Mouse (Mus musculus) intestine, postnatal 0 days (tissue): ENCODE measurements at regions not wholly inside any gene's neighbourhood (a gene's known extent, or its start where the extent isn't known, plus 50 kb on each side); places are given as distances from the start of the nearest gene placed in this dataset.

Experiments used
- ATAC-seq: fragments of 200-750 bp; cut with Nextera tagmentation; 2 replicates; pipeline ENCODE4 v1.8.0; 2017; ENCODE audit warnings: mild to moderate bottlenecking, moderate TSS enrichment, moderate library complexity
- H3K27ac ChIP-seq: fragments of 300-500 bp; sonication (generic); 2 replicates; pipeline ENCODE4 v1.5.1; 2014; ENCODE audit warnings: mild to moderate bottlenecking, low read depth, low read length, moderate library complexity
- H3K27me3 ChIP-seq: fragments of 300-500 bp; sonication (generic); replicated peaks from 2 replicates; pipeline ENCODE4 v1.6.1; 2014; ENCODE audit warnings: low read length, mixed read lengths; ENCODE audit not compliant: control insufficient read depth, insufficient read depth
- H3K36me3 ChIP-seq: fragments of 300-500 bp; sonication (generic); 2 replicates; pipeline ENCODE4 v1.6.1; 2014; ENCODE audit warnings: mild to moderate bottlenecking, moderate library complexity; ENCODE audit not compliant: control insufficient read depth, insufficient read depth
- H3K4me1 ChIP-seq: fragments of 300-500 bp; sonication (generic); replicated peaks from 2 replicates; pipeline ENCODE4 v1.6.1; 2014; ENCODE audit warnings: antibody characterized with exemption, low read length, mixed read lengths; ENCODE audit not compliant: control insufficient read depth, insufficient read depth
- H3K4me2 ChIP-seq: fragments of 300-500 bp; sonication (generic); replicated peaks from 2 replicates; pipeline ENCODE4 v1.6.1; 2014; ENCODE audit warnings: low read depth, mild to moderate bottlenecking, moderate library complexity
- H3K4me3 ChIP-seq: fragments of 300-500 bp; sonication (generic); 2 replicates; pipeline ENCODE4 v1.5.1; 2014; ENCODE audit warnings: low read depth, low read length
- H3K9ac ChIP-seq: fragments of 300-500 bp; sonication (generic); 2 replicates; pipeline ENCODE4 v1.6.1; 2014; ENCODE audit warnings: mild to moderate bottlenecking, low read depth, low read length
- H3K9me3 ChIP-seq: fragments of 300-500 bp; sonication (generic); 2 replicates; pipeline ENCODE4 v1.6.1; 2016; ENCODE audit warnings: mixed run types; ENCODE audit not compliant: control insufficient read depth
- CTCF ChIP-seq: sonication (generic); IDR thresholded peaks from 2 replicates; pipeline ENCODE4 v1.5.1; 2016; ENCODE audit warnings: low read depth, mild to moderate bottlenecking, control low read depth, antibody characterized with exemption, moderate library complexity
- WGBS: fragments of 180-500 bp; shearing (Covaris S2); extraction: QIAGEN DNeasy Blood & Tissue Kit; methylation state at CpG from one replicate; pipeline ENCODE4 v1.1.7; 2014; 5-methylcytosine and 5-hydroxymethylcytosine counted together

DNA sequence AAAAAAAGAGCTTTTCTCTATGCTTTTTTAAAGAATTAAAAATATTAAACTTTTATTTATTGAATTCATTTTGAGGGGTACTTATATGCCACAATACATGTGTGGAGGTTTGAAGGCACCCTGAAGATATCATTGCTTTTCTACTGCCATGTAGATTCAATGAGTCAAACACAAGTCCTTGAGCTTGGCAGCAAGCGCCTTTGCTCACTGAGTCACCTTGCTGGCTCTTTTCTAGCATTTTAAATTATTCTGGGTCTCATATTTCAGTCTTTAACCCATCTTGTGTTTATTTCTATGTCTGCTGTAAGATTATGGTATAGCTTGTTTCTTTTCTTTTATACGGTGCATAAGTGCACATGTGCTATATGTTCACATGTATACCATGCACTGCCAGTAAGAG, 83.5 kb upstream of the Il6 start:
- Histone ChIP-seq H3K36me3 (no peaks in the 10 kb centered on the region), H3K27me3 (no peaks in the 10 kb centered on the region), H3K4me1 (no peaks in the 10 kb centered on the region), H3K27ac (no peak overlapping the region), H3K9ac (no peak overlapping the region), H3K4me3 (no peak overlapping the region), H3K9me3 (no peaks in the 10 kb centered on the region), H3K4me2 (no peak overlapping the region)
- ATAC-seq = no peak
- TF ChIP-seq CTCF = no peak
- WGBS = 92% methylated on average over 2 of the region's 2 CpGs

DNA sequence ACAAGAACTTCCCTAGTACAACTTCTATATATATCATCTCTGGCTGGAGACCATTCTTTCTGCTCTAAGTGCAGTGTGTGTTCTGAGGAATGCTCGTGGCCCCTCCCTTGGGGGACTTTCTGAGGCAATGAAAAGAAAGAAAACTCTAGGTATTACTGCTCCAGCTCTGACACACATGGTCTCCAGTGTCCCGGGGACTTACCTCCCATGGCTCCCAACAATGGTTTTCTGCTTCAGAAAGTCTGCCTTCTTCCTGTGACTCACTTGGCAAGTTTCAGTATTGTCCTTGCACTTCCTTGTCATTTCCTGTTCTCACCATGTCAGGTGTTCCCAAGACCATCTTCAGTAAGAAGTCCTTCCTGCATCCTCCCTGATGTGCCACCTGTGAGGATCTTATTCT, 65.7 kb upstream of the Il6 start:
- no peak overlapping the region for H3K9ac ChIP-seq
- H3K36me3 ChIP-seq = no peaks in the 10 kb centered on the region
- TF ChIP-seq CTCF = no peak
- H3K4me1 ChIP-seq = no peaks in the 10 kb centered on the region
- H3K27ac ChIP-seq = no peak overlapping the region
- no peaks in the 10 kb centered on the region for H3K9me3 ChIP-seq
- no peaks in the 10 kb centered on the region for H3K27me3 ChIP-seq
- 51% methylated on average over 2 of the region's 2 CpGs for WGBS
- H3K4me2 ChIP-seq = no peak overlapping the region
- no peak overlapping the region for H3K4me3 ChIP-seq
- no peak for ATAC-seq

DNA sequence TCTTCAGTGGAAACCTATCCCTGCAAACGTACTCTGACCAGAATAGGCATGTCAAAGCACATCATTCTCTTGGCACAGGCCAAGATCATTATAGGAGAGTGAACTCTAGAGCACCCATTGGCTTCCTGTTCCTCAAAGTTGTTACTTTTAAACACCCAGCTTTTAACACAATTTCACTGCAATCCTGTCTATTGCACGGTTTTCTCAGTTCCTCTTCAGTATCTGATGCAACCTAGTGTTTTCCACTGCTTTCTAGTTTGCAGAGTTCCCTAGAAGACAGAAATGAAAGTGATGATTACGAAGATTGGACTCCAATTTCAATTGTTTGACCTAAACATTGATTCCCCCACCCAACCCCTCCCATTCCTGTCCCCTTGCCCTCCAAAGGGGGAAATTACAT, 64.8 kb upstream of the Il6 start:
- H3K9me3 ChIP-seq = no peaks in the 10 kb centered on the region
- H3K4me1 ChIP-seq = no peaks in the 10 kb centered on the region
- no peak overlapping the region for H3K4me3 ChIP-seq
- no peak for TF ChIP-seq CTCF
- no peak overlapping the region for H3K4me2 ChIP-seq
- no peak overlapping the region for H3K9ac ChIP-seq
- no peaks in the 10 kb centered on the region for H3K36me3 ChIP-seq
- H3K27me3 ChIP-seq = no peaks in the 10 kb centered on the region
- 72% methylated on average over 3 of the region's 3 CpGs for WGBS
- H3K27ac ChIP-seq = no peak overlapping the region
- ATAC-seq = no peak

DNA sequence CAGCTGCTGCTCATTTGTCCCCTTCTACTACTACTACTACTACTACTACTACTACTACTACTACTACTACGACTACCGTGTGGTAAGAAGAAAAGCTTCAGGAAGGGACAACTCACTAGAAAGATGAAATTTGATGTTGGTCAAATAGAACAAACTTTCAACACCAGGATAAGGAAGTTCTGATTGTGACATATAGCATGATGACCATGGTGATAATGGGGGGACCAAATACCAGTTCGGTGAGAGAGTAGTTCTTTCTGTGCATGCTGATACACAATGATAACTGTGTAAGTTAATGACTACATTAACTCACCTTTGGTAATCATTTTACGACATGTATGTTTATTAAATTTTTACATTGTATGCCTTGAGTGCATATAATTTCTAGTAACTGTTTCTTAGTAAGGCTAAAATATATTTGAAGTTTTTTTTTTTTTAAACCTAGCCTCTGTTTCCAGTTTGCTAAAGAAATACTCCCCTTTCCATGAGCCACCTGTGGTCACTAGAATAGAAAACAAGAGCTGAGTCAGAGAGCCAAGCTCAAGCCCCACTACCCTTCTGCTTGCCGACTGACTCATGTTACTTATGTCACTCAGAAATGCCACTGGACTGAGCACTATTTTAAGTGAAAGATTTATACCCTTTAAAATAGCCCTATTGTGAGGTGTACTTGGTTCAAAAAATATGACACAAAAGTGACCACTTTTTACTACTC, 62.3 kb upstream of the Il6 start:
- no peak overlapping the region for H3K4me3 ChIP-seq
- 73% methylated on average over 5 of the region's 5 CpGs for WGBS
- no peaks in the 10 kb centered on the region for H3K9me3 ChIP-seq
- ATAC-seq = no peak
- H3K36me3 ChIP-seq = no peaks in the 10 kb centered on the region
- no peaks in the 10 kb centered on the region for H3K27me3 ChIP-seq
- H3K9ac ChIP-seq = no peak overlapping the region
- no peak overlapping the region for H3K4me2 ChIP-seq
- no peak for TF ChIP-seq CTCF
- no peaks in the 10 kb centered on the region for H3K4me1 ChIP-seq
- H3K27ac ChIP-seq = no peak overlapping the region

DNA sequence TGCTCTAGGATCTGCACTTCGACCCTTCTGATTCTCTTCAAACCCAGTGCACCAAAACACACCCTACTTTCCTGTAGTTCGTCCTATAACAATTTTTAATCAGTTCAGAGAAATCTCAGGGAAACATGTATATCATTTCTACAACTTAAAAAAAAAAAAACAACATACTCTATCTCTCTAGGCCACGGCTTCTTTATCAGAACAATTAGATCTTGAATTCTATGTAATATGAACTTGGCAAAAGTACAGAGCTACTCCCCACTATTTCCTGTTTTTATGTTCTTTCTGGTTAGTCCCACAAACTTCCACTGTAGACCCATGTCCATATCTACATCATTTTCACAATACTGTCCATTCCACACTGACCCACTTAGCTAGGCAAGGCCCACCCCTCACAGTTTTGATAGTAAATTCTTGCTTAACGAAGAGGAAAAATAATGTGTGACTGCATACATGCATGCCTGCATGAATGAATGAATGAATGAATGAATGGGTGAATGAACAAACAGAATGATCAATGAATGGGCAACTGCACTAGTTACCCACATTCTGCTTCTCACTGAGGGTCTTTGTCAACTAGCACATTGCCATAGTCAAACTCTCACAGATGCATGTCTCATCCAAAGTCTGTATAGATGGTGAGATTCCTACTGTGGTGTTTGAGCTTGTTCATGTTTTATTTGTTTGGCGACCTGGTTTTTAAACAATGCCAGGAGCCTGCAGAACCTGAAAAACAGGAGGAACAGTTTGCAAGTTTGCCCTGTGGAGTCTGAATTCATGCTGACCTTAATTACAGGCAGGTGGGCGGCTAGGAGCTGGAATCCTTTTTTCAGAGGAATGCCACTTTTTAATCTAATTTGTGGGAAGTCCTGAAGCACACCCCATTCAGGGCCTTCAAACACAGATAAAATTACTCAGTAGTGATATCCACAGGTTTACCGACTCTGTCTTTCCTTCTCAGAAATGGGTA, 61.2 kb upstream of the Il6 start:
- WGBS = 48% methylated on average over 7 of the region's 7 CpGs
- no peak overlapping the region for H3K4me2 ChIP-seq

More for the DNA sequence above, 61.2 kb upstream of the Il6 start:
- Histone ChIP-seq H3K27me3 (no peaks in the 10 kb centered on the region), H3K4me3 (no peak overlapping the region), H3K9me3 (no peaks in the 10 kb centered on the region), H3K4me1 (no peaks in the 10 kb centered on the region), H3K36me3 (no peaks in the 10 kb centered on the region), H3K9ac (no peak overlapping the region), H3K27ac (no peak overlapping the region)
- TF ChIP-seq CTCF = no peak
- no peak for ATAC-seq
